Mouse (Mus musculus) intestine, postnatal 0 days (tissue): ENCODE results near the gene Ltk. TPM values are rescaled to one million over a fixed set of nuclear protein-coding genes. Genes with fewer than 3 reads are reported as not detected.

Experiments used
- ATAC-seq: fragments of 200-750 bp; cut with Nextera tagmentation; 2 replicates; pipeline ENCODE4 v1.8.0; 2017; ENCODE audit warnings: mild to moderate bottlenecking, moderate TSS enrichment, moderate library complexity
- H3K27ac ChIP-seq: fragments of 300-500 bp; sonication (generic); 2 replicates; pipeline ENCODE4 v1.5.1; 2014; ENCODE audit warnings: mild to moderate bottlenecking, low read depth, low read length, moderate library complexity
- H3K27me3 ChIP-seq: fragments of 300-500 bp; sonication (generic); replicated peaks from 2 replicates; pipeline ENCODE4 v1.6.1; 2014; ENCODE audit warnings: low read length, mixed read lengths; ENCODE audit not compliant: control insufficient read depth, insufficient read depth
- H3K36me3 ChIP-seq: fragments of 300-500 bp; sonication (generic); 2 replicates; pipeline ENCODE4 v1.6.1; 2014; ENCODE audit warnings: mild to moderate bottlenecking, moderate library complexity; ENCODE audit not compliant: control insufficient read depth, insufficient read depth
- H3K4me1 ChIP-seq: fragments of 300-500 bp; sonication (generic); replicated peaks from 2 replicates; pipeline ENCODE4 v1.6.1; 2014; ENCODE audit warnings: antibody characterized with exemption, low read length, mixed read lengths; ENCODE audit not compliant: control insufficient read depth, insufficient read depth
- H3K4me2 ChIP-seq: fragments of 300-500 bp; sonication (generic); replicated peaks from 2 replicates; pipeline ENCODE4 v1.6.1; 2014; ENCODE audit warnings: low read depth, mild to moderate bottlenecking, moderate library complexity
- H3K4me3 ChIP-seq: fragments of 300-500 bp; sonication (generic); 2 replicates; pipeline ENCODE4 v1.5.1; 2014; ENCODE audit warnings: low read depth, low read length
- H3K9ac ChIP-seq: fragments of 300-500 bp; sonication (generic); 2 replicates; pipeline ENCODE4 v1.6.1; 2014; ENCODE audit warnings: mild to moderate bottlenecking, low read depth, low read length
- H3K9me3 ChIP-seq: fragments of 300-500 bp; sonication (generic); 2 replicates; pipeline ENCODE4 v1.6.1; 2016; ENCODE audit warnings: mixed run types; ENCODE audit not compliant: control insufficient read depth
- CTCF ChIP-seq: sonication (generic); IDR thresholded peaks from 2 replicates; pipeline ENCODE4 v1.5.1; 2016; ENCODE audit warnings: low read depth, mild to moderate bottlenecking, control low read depth, antibody characterized with exemption, moderate library complexity
- WGBS: fragments of 180-500 bp; shearing (Covaris S2); extraction: QIAGEN DNeasy Blood & Tissue Kit; methylation state at CpG from one replicate; pipeline ENCODE4 v1.1.7; 2014; 5-methylcytosine and 5-hydroxymethylcytosine counted together
- polyA plus RNA-seq: library from polyadenylated mRNA; unstranded; fragments of >200 nt; fragmentation: Nextera tagmentation; extraction: Ambion mirVana; gene quantifications from 2 replicates; pipeline ENCODE4 v1.2.1, GENCODE M21; 2015

Ltk gene
- 1.5 and 1.6 TPM in 2 replicates for polyA plus RNA-seq

DNA sequence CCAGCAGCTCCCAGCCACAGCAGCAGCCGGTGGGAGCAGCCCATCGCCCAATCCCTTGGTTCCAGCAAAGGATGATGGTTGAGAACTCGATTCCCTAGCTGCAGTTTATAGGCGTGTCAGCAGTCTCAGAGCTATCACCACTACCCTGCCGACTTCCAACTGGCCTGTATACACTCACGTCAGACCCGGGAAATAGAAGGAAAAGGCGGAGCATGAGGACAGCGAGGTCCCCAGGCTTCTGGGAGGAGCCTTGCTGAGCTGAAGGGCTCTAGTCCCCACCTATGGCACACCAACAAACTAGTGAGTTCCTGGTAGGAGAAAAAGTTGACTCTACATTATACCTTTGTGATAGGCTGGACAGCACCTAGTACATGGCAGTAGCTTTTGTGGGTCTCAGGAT is at the start of gene Ltk:
TSS of gene Ltk (minus strand) at position 181 of the 400 bp plus-strand sequence.
- H3K4me2 ChIP-seq = no peak within 1 kb of the TSS
- 0 out of 2 replicates have a peak within 1 kb of the TSS, but pooled peaks have one; percentile 77 for H3K4me3 ChIP-seq
- no peak within 1 kb of the TSS for H3K27ac ChIP-seq
- peaks cover 3% of the 10 kb centered on the region; the same call in 1 of the 2 replicates for H3K4me1 ChIP-seq
- WGBS = 13% methylated on average over 9 of the region's 9 CpGs
- no peak within 1 kb of the TSS for H3K9ac ChIP-seq
- TF ChIP-seq CTCF = no peak
- H3K36me3 ChIP-seq = peaks cover 17% of the 10 kb centered on the region
- H3K9me3 ChIP-seq = no peaks in the 10 kb centered on the region
- no peak for ATAC-seq
- H3K27me3 ChIP-seq = peaks cover 25% of the 10 kb centered on the region

DNA sequence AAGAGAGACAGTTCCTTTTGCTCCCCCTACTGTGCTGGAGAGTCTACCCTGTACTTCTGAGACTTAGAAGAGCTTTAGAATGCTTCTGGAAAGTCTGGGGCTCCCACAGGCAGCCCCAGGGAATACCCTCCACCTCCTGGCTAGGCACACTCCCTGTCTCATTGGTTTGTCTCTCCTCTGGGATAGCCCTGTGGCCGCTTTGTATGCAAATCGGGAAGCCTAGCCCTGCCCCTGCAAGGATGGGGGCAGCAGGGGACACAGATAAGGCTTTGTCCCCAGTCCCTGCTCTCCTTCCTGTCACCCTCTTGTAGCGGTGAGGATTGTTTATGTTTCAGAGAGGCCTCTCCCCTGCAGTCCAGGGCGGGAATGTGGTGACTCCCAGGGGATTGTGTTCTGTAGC is 48.6 kb upstream of the Ltk start:
- no peak for TF ChIP-seq CTCF
- no peak for ATAC-seq
- WGBS = 46% methylated on average over 4 of the region's 4 CpGs

DNA sequence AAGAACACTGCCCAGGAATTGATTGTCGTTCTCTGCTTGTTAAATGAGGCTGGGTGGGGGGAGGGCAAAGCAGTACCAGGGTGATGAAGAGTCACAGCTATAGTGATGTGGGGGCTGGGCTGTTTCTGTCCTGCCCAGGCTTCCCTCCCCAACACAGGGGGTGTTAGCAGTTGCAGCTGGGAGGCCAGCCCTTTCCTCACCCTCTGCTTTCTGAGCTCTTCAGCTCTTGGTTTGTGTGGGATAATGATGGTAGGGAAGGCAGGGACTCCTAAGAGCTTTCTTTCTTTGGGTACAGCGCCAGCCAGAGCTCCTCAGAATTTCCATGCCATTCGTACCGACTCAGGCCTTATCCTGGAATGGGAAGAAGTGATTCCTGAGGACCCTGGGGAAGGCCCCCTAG is 48.2 kb upstream of the Ltk start:
- no peak for ATAC-seq
- 63% methylated on average over 4 of the region's 4 CpGs for WGBS
- H3K9ac ChIP-seq = no peak overlapping the region
- H3K36me3 ChIP-seq = peaks cover 14% of the 10 kb centered on the region; the same call in 1 of the 2 replicates
- no peaks in the 10 kb centered on the region for H3K9me3 ChIP-seq
- H3K27ac ChIP-seq = no peak overlapping the region
- no peaks in the 10 kb centered on the region for H3K4me1 ChIP-seq
- no peak for TF ChIP-seq CTCF
- H3K27me3 ChIP-seq = no peaks in the 10 kb centered on the region
- H3K4me3 ChIP-seq = no peak overlapping the region
- no peak overlapping the region for H3K4me2 ChIP-seq

More for the DNA sequence above, 48.6 kb upstream of the Ltk start:
- no peak overlapping the region for H3K4me3 ChIP-seq
- H3K27ac ChIP-seq = no peak overlapping the region
- no peaks in the 10 kb centered on the region for H3K9me3 ChIP-seq
- no peaks in the 10 kb centered on the region for H3K4me1 ChIP-seq
- H3K36me3 ChIP-seq = peaks cover 14% of the 10 kb centered on the region; the same call in 1 of the 2 replicates
- H3K4me2 ChIP-seq = no peak overlapping the region
- no peaks in the 10 kb centered on the region for H3K27me3 ChIP-seq
- H3K9ac ChIP-seq = no peak overlapping the region

DNA sequence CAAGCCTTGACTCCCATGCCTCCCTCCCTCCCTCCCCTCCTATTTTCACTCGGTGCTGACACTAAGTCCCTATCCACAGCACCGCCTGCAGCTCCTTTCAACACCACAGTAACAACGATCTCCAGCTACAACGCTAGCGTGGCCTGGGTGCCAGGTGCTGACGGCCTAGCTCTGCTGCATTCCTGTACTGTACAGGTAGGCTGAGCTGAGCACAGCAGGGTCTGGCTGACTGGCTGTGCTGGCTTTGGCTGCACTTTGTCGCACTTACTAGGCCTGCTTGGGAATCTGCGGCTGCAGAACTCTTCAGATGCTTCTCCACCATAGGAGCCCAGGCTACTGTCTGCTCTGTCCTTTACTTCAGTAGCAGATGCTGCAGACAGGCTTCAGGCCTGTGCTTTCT is 45.3 kb upstream of the Ltk start:
- 72% methylated on average over 8 of the region's 8 CpGs for WGBS
- no peak overlapping the region for H3K4me2 ChIP-seq
- no peak overlapping the region for H3K27ac ChIP-seq
- ATAC-seq = no peak
- no peaks in the 10 kb centered on the region for H3K4me1 ChIP-seq
- no peaks in the 10 kb centered on the region for H3K27me3 ChIP-seq
- no peak for TF ChIP-seq CTCF
- no peaks in the 10 kb centered on the region for H3K9me3 ChIP-seq
- H3K4me3 ChIP-seq = no peak overlapping the region
- no peak overlapping the region for H3K9ac ChIP-seq
- peaks cover 12% of the 10 kb centered on the region; the same call in 1 of the 2 replicates for H3K36me3 ChIP-seq

DNA sequence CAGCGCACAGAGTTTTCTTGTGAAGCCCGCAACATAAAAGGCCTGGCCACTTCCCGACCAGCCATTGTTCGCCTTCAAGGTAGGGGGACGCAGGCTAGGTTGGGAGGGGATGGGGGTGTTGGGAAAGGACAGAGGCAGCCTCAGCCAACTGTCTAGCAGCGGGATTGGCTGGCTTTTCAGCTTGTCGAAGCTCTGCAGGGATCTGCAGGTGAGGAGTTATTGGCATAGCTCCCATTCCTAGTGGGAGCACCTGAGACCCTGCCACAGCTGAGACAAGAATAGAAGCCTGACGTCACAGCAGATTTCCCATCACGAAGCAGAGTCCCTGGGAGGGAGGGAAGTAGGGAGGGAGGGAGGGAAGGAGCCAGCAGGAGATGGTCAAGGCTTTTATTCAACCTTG is 44.5 kb upstream of the Ltk start:
- no peaks in the 10 kb centered on the region for H3K27me3 ChIP-seq
- no peak for ATAC-seq
- no peak for TF ChIP-seq CTCF
- no peak overlapping the region for H3K9ac ChIP-seq
- H3K4me1 ChIP-seq = no peaks in the 10 kb centered on the region
- no peak overlapping the region for H3K27ac ChIP-seq
- H3K4me3 ChIP-seq = no peak overlapping the region
- no peaks in the 10 kb centered on the region for H3K9me3 ChIP-seq
- H3K36me3 ChIP-seq = peaks cover 6% of the 10 kb centered on the region; the same call in 1 of the 2 replicates
- 74% methylated on average over 9 of the region's 9 CpGs for WGBS
- H3K4me2 ChIP-seq = no peak overlapping the region

DNA sequence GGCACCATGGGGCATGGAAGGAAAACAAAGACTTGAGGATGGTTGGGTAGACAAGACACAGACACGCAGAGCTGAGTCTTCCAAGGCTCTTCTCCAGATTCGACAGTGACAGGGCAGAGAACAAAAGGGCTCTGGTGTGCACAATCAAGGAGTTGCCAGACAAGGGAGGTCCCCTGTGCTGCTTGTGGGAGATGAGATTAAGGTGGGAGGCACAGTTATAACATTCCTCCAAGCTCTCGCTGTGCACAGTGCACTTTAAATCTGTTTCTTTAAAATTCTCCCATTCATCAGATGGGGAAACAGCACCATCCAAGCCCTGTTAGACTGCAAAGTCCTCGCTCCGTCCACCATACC is 44.0 kb upstream of the Ltk start:
- 76% methylated on average over 5 of the region's 5 CpGs for WGBS
- ATAC-seq = no peak
- Histone ChIP-seq H3K27me3 (no peaks in the 10 kb centered on the region), H3K9me3 (no peaks in the 10 kb centered on the region), H3K27ac (no peak overlapping the region), H3K4me1 (no peaks in the 10 kb centered on the region), H3K36me3 (peaks cover 5% of the 10 kb centered on the region; the same call in 1 of the 2 replicates), H3K9ac (no peak overlapping the region), H3K4me3 (no peak overlapping the region), H3K4me2 (no peak overlapping the region)
- no peak for TF ChIP-seq CTCF

DNA sequence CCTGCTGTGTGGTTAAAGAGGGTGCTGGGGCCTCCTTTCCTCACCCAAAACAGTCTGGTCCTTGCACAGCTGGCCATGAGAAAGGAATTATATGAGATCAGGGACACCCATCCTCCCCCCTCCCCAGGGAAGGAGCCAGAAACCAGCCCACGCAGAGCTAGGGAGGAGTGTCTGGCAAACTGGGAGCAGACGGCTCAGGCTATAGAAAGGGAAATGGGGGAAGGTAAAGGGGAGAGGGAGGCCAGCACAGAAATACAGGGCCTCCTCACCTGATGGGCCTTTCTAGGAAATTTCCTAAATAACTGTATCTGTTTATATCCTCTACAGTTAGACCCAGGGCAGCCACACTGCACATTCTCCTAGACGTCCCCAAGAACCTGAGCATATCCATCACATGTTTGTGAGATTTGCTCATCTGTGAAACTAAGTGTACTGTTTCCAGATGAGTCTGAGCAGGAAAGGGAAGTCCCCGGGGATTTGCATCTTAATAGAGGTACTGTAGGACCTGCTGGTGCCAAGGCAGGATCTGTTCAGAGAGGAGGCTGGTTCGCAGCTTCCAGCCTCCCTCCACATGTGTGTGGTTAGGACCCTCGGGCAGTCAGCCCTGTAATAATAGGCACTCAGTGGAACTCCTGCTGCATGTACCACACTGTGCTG is 43.5 kb upstream of the Ltk start:
- H3K4me2 ChIP-seq = no peak overlapping the region
- no peaks in the 10 kb centered on the region for H3K27me3 ChIP-seq
- no peaks in the 10 kb centered on the region for H3K9me3 ChIP-seq
- ATAC-seq = no peak
- H3K36me3 ChIP-seq = 0 out of 2 replicates have a peak, but pooled peaks cover 5% of the 10 kb centered on the region
- 64% methylated on average over 6 of the region's 6 CpGs for WGBS
- no peak overlapping the region for H3K4me3 ChIP-seq
- TF ChIP-seq CTCF = no peak
- no peaks in the 10 kb centered on the region for H3K4me1 ChIP-seq
- H3K9ac ChIP-seq = no peak overlapping the region
- H3K27ac ChIP-seq = no peak overlapping the region
